Mouse (Mus musculus) bone marrow, adult 2 months (tissue): ENCODE data around the gene Cd209a.

Experiments
- CTCF ChIP-seq: fragments of 200-500 bp; IDR thresholded peaks from 2 replicates; pipeline ENCODE4 v1.5.1; 2011; ENCODE audit warnings: low read length, control low read depth; ENCODE audit not compliant: control insufficient read depth, insufficient read depth
- POLR2A ChIP-seq: fragments of 200-500 bp; IDR thresholded peaks from 2 replicates; pipeline ENCODE4 v1.6.1; 2011; ENCODE audit warnings: low read depth, mild to moderate bottlenecking, control low read depth, low read length, borderline replicate concordance; ENCODE audit not compliant: control insufficient read depth

DNA sequence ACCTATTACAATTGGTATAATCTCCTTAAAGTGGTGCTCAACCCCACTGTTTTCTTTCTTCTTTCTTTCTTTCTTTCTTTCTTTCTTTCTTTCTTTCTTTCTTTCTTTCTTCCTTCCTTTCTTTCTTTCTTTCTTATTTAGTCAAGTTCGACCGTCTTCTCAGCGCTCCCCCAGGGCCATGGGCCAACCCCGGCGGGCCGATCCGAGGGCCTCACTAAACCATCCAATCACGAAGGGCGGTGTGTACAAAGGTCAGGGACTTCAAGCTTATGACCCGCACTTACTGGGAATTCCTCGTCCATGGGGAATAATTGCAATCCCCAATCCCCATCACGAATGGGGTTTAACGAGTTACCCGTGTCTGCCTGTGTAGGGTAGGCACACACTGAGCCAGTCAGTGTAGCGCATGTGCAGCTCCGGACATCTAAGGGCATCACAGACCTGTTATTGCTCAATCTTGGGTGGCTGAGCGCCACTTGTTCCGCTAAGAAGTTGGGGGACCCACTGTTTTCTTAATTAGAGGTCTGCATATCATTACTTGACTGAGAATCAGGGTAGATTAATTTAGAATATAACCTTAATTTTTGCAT is 5.6 kb upstream of the Cd209a start:
- TF ChIP-seq CTCF (no peak), POLR2A (no peak)
